Mouse (Mus musculus): ENCODE data around the gene Cfap45. TPM values are rescaled to one million over a fixed set of nuclear protein-coding genes. Genes with fewer than 3 reads are reported as not detected.

The Cfap45 gene
- 1 to 10 TPM; 1.8 to 2.8 TPM for total RNA-seq (2021)

DNA sequence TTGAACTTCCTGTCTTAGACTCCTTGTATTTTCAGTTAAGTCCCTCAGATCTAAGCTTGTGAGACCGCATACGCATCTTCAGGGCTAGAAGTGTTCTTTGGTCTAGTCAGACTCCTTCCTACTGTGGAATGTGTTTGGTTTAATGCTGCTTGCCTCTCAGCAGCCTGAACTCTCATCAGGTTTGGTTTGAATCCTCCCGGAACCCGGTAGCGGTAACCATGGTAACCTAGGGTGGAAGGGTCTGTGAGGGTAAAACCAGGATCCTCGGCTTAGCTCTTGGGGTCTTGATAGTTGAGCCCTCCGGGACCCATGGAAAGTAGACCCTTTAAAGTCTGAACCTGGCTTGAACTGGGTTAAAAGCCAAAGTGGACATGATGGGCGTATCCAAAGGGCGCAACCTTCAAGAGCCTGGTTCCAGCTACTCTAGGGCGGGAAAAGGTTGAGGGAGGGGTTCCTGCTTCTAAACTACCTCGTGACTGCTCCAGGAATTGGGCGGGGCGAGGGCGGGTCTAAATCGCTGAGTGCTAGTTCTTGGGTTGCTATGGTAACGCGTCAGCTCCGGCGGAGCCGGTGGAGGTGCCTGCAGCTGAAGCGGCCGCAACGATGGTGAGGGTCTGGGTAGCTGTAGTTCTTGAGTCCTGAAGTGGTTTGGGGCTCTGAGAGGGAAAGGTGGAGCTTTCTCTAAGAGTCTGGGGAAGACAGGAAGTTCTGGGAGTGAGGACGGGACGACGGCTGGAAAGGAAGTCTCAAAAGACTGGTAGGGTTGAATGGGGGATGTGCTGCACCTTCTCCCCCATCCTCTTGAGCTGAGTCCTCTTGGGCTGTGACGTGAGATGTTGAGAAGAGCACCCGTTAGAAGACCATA lies at the start of gene Cfap45:
Gene Cfap45 (plus strand): TSS at position 226 of the 865 bp plus-strand sequence.
- DNase-seq, result peak; percentile 83 to 87
- intact Hi-C loops (cut with DNase I), result no loop called here

DNA sequence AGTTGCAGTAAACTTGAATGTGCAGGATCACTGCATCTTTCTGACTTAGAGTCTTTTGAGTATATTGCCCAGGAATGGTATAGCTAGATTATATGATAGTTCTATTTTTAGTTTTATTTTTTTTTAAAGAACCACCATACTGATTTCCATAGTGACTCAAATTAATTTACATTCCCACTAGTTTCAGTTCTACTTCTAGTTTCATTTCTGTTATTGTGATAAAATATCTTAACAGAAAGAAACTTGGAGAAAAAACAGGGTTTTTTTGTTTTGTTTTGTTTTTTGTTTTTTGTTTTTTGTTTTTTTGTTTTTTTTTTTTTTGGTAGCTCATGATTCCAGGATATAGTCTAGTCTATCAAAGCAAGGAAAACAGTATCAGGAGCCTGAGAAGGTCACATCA lies 47.7 kb upstream of the Cfap45 start:
- DNase-seq, result no peak

DNA sequence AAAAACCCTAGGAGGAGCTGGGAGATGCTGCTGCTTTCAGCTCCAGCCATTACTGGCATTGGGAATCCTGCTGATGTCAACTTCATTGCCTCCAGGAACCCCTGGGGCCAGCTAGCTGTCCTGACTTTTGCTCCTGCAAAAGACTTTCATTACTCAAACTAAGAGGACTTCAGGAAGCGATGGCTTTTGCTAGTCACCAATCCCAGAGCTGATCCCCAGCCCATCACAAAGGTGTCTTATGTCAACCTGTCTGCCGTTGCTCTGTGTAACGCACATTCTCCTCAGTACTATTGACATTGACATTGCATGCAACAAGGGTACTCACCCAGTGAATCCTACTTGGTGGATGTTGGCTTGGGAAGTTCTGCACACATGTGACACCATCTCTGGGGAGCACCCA lies 46.4 kb upstream of the Cfap45 start:
- DNase-seq, result no peak
- intact Hi-C loops (cut with DNase I), result no loop called here

More for the DNA sequence above, 47.7 kb upstream of the Cfap45 start:
- intact Hi-C loops (cut with DNase I), result no loop called here

DNA sequence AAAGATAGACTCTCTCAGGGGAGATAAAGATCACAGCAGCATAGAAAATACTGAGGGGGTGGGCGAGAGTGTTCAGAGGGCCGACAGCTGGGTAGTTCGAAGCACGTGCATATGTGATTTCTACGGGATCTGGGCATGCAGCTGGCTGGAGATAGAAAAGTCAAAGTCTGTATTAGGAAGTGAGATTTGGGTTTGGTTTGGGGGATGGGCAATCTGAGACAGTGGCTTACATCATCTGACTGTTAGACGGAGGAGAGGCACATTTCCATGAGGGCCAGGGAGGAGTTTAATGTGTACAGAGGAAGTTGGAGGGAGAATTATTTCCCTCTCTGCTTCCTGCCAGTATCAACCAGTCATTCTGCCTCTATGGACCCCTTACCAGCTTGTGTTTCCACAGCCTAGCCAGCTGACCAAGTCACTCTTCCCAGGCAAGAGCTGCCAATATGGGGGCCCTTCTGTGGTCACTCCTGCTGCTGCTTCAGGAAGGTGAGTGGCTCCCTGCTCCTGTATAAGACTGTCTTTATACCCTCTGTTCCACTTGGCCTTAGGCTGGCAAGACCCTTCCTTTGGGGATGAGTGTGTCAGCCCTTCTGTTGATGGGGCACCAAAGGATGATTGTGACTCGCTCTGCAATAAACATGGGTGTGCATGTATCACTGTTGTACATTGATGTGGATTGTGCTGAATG lies 45.4 kb upstream of the Cfap45 start, which contains the start of gene Slamf9:
Gene Slamf9 (plus strand): TSS at position 305 of the 688 bp plus-strand sequence.
- DNase-seq, result peak; percentile 42 to 53
- intact Hi-C loops (cut with DNase I), result no loop called here

DNA sequence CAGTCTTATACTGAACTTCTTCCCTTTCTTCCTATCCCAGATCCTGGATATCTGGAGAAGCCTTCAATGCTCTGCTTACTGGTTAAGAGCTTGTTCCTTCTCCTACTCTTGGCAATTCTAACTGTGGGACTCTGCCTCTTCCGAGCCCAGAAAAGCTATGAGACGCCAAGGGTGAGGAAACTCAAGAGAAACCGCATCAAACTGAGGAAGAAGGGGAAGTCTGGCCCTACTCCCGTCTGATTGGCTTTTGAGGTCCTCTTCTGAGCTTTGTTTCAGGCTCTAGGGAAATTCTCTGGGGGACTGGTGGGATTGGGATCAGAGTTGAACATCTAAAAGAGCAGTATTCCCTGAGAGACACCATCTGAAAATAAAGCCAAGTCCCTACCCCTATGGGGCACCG lies 42.6 kb upstream of the Cfap45 start:
- intact Hi-C loops (cut with DNase I), result no loop called here
- no peak for DNase-seq

DNA sequence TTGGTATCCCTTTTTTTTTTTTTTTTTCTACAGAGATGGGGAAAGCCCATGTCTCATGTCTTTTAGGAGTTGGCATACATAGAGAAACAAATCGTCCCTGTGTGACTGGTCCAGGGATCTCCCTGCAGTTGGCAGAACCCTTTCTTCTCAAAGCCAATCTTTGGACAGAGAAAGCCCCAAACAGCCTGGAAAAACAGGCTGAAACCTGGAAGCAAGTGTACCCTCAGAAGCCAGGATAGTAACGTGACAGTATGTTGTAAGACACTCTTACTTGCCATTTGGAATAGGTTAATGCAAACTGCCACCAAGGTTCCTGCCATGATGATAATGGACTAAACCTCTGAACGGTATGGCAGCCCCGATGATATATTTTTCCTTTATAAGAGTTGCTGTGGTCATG lies 40.2 kb upstream of the Cfap45 start:
- intact Hi-C loops (cut with DNase I), result no loop called here

DNA sequence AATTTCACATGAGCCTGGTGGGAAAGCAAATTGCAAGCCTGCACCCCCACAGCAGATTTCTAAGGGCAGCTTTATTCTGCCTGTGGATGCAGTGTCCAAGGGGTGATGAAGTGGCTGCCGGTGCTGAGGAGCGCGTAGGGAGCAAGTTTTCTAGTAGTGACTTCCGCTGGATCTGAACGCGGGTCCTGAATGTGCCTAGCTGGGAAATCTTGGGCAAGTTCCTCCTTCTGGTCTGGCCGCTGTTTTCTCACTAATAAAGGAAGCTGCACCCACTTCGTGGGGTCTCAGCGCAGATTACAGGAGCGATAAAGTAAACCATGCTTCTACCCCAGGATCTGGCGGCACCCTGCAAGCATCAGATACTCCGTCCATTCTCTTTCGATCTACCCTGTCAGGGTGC lies 39.5 kb upstream of the Cfap45 start:
- DNase-seq, result no peak
- intact Hi-C loops (cut with DNase I), result no loop called here

More for the DNA sequence above, 40.2 kb upstream of the Cfap45 start:
- no peak for DNase-seq

DNA sequence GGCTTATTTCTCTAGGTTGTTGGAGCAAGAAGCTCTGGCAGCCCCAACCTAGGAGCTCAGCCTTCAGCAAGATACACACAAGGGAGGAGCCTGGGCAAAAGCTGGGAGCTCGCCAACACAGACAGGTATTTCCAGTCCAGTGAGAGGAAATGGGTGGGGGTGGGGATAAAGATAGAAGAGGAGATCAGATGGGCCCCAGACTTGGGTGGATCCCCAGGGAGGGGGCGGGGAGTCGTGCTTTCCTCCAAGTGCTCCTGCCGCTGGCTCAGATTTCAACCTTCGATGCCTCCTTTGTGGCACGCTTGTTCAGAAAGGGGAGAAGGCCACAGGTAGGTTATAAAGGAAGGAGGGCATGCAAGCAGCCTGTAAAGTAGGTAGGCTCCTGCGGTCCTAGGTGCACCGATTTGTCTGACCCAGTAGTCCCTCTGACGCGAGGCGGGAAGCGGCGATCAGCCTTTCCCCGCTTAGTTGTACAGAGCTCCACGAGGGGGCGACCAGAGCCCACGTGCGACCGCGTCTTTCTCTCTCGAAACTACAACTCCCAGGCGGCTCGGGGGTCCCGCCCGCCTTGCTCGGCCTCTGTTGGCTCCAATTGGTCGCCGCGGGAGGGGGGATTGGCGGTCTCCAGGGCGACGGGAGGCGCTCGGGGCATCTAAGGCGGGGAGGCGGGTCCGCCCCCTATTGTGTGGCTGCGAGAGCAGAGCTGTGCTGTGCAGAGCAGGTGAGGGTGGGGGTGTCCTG lies 38.9 kb upstream of the Cfap45 start, which contains the start of gene Igsf9:
Gene Igsf9 (plus strand): TSS at position 249 of the 741 bp plus-strand sequence.
- peak; percentile 91 to 92 for DNase-seq
- intact Hi-C loops (cut with DNase I), result no loop called here

DNA sequence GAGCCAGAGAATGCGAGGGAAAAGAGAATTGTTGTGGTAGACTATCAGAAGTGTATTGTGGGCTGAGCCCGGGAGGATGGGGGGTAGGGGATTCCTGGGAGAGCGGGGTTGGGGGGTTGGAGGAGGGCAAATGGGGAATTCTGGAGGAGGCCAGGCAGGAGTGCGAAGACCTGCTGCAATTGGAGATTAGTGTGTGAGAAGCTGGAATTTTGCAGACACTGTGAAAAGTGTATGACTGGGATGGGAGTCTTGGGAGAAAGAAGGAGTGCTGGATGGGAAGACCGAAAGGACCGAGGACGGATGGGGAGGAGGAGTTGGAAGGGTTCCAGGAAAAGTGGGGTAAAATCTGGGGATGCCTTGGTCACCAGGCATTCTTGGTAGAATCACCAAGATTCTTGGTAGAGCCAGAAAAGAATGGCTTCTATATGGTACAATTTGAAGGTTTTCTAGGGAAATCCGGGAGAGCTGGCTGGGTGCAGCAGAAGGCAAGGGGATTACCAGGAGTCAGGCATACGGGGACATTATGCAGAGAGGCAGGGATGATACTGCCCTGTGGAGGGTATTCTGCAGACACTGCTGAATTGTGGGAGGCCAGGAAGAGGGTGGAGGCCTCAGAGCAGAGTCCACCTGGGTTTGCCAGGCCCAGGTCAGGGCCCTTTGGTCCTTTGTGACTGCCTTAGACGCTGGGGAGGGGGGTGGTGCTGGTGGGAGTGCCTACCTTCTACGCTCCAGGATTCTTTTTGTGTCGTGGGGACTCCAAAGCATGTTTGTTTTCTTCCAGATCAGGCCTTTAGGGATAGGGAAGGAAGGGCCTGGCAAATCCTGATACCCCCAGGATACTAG lies 37.9 kb upstream of the Cfap45 start:
- intact Hi-C loops (cut with DNase I), result no loop called here
- no peak for DNase-seq

DNA sequence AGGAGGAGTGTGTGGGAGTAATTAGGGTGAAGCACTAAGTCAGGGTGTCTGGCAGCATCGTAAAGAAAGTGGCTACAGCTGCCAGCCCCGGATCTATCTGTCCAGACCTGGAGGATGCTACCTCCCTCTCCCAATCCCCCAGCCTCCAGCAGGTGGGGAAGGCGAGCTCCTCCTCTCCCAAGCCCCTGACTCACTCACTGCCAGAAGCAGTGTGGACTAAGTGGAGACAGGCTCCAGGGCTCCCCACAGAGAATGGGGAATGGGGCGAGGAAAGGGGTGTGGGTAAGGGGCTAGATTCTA lies 37.3 kb upstream of the Cfap45 start:
- DNase-seq, result no peak
- intact Hi-C loops (cut with DNase I), result no loop called here

DNA sequence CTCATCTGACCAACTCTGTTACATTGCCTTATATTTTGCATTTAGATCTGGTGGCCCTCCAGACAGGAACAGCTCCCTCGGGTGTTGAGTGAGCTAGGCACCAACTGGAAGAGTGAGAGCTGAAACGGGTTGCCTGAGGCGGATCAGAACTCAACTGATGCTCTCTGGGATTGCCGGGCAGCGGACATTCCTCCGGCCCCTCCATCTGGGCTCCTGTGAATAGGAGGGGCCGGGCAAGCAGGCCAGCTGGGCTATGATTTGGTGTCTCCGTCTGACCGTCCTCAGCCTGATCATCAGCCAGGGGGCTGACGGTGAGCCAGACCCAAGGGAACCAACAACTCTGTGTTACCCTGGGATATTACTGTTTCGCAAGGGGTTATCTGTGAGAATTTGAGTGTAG lies 36.4 kb upstream of the Cfap45 start:
- DNase-seq, result no peak
- intact Hi-C loops (cut with DNase I), result no loop called here

DNA sequence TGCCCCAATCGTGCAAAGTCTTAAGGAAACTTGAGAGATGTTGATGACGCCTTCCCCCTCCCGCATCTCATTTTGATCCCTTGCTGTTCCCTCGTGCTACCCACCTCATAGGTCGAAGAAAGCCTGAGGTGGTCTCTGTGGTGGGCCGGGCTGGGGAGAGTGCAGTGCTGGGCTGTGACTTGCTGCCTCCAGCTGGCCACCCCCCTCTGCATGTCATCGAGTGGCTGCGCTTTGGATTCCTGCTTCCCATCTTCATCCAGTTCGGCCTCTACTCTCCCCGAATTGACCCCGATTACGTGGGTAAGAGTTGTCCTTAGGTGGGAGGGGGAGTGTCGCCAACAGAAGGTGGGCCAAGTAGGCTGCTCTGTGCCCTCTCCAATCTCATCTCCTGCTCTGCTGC lies 35.9 kb upstream of the Cfap45 start:
- intact Hi-C loops (cut with DNase I), result no loop called here

DNA sequence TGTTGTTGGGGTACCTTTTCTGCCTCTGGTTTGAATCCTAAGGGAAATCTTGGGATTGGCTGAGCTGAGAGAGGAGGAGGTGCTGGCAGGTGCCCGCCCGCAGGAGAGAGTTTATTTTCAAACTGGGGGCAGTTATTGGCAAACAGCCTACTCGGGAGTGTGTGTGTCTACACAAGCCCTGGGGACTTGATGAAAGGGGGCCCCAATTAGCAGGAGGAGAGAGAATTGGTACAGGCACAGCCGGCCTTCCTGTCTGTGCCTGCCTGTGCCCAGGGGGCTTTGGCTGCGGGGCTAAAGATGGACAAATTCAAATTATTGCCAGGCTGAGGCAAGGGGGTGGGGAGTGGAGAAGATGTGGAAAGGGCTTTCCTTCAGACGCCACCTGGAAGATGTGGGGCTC lies 34.8 kb upstream of the Cfap45 start:
- intact Hi-C loops (cut with DNase I), result no loop called here
- no peak for DNase-seq

More for the DNA sequence above, 35.9 kb upstream of the Cfap45 start:
- DNase-seq, result no peak

DNA sequence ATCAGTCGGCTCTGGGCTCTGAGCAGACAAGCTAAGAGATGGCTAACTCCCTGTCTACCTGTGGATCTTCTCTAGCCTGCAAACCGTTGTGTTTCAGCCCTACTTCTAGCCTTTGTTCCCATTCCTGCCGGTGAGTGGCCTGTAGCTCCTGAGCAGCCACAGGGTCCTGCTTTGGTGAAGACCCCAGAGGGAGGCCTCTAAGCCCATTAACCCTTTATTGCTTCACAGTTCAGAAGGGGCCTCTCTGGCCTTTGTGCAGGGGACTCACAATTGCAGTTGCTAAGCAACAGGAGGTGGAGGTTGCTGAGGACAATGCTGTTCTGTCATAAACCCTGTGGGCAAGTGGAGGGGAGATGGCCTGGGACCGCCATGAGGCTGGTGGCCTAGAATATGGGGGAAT lies 34.4 kb upstream of the Cfap45 start:
- intact Hi-C loops (cut with DNase I), result no loop called here
- no peak for DNase-seq

DNA sequence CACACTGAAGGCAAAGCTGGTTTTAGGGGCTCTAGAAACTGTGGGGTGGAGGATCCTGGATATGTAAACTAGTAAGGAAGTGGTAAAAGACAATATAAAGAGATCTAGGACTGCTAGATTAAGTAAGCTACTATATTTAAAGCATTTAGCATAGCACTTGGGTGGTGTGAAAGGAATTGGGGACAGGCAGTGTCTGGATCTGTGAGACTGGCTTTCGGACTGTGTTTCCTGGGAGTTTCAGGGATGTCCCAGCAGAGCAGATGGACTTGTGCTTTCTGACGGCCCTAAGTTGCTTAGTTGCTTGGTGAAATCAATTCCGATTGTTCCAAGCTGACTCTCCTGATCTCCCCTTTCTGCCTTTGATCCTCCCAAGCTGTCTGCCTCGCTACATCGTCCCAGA lies 34.0 kb upstream of the Cfap45 start:
- DNase-seq, result no peak
- intact Hi-C loops (cut with DNase I), result no loop called here

DNA sequence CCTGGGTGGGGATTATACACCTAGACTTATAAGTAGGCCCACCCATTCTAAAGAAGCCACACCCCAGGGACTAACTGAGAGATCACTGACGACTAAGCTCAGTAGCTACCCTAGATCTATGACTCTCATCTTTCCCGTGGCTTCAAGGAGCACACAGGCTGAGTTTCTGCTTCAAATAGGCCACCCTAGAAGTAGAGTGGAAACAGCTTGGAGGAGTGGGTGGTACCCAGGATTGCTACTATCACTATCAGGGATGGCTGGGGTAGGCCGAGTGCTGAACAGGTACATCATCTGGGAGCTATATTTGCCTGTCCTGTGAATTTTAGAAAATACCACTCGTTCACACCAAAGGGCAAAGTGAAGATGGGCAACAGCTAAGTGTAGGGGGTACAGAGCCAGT lies 32.7 kb upstream of the Cfap45 start:
- DNase-seq, result no peak
- intact Hi-C loops (cut with DNase I), result no loop called here

DNA sequence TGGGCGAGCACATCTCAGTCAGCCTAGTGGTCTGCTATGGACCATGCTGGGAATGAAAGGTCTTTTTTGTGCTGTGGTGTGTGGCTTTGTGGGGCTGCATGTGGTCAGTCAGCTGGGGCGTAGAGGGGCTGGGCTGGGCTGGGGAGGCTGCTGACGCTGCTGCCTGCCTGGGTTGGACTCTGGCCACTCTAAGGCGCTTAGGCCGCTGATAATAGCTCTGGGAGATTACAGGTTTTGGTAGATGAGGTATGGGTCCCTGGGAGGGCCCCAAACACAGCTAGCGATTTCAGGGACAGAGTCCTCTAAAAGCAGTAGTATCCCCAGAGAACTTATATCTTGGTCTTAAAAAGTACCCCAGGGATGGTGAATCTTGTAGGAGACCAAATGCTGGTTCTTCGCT lies 31.8 kb upstream of the Cfap45 start:
- DNase-seq, result no peak
- intact Hi-C loops (cut with DNase I), result no loop called here

DNA sequence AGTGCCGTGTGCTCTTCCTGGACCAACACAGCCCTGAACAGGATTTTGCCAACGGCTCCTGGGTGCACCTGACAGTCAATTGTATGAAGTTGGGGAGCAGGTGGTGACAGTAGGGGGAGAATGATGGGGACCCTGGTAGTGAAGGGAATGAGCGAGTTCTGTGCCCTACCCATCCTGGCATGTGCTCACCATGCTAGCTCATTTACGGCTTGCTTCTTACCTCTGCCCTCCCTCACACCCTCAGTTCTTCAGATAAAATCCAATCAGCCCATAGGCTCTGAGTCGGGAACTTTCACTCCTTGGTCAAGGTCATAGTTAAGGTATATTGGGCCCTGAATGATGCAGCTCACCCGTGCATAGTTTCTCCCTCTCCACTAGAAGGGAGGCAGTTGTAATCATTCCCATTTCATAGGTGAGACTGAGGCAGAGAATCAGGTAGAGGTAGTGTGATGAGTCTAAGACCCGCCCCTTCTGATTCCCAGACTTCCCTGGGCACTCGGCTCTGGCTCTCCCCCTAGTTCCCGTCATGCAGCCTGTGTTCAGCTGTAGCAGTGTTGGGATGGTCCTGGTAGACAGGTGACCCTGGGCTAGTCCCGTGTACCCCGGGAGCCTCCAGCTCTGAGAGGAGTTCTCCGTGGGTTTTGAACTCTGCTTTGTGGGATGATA lies 30.9 kb upstream of the Cfap45 start:
- DNase-seq, result no peak
- intact Hi-C loops (cut with DNase I), result loop anchor here (1.0 to 10.0 kb wide), 3 partner anchors 77 to 905 kb away; no protein-coding TSS in a partner anchor

DNA sequence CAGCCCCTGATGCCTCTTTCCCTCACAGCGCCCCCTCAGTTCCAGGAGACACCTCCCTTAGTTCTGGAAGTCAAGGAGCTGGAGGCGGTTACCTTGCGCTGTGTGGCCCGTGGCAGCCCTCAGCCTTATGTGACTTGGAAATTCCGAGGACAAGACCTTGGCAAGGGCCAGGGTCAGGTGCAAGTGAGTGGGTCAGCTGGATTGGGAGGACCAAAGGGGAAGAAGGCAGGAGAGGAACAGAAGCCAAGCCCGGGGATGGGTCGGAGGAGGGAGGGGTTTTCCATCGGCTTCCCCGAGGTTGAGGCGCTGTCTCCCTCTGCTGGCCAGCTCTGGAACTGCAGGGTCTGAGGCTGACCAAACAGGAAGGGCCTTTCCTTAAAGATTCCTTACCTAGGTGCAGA lies 30.3 kb upstream of the Cfap45 start:
- intact Hi-C loops (cut with DNase I), result loop anchor here (1.0 to 10.0 kb wide), 3 partner anchors 78 to 905 kb away; no protein-coding TSS in a partner anchor
- DNase-seq, result peak; percentile 89 to 96

DNA sequence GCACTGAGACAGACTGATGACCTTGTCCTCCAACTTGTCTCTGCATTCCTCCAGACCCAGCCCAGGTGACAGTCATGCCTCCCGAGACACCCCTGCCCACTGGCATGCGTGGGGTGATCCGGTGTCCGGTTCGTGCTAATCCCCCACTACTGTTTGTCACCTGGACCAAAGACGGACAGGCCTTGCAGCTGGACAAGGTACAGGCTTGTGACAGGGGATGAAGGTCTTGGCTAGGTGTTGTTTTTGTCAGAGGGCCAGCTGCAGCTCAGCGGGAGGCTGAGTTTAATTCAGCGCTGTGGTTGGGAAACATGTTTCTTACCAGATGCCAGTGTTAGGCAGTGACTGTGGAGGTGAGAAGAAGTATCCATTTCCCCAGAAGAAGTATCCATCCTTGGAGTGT lies 28.6 kb upstream of the Cfap45 start:
- no peak for DNase-seq
- intact Hi-C loops (cut with DNase I), result loop anchor here (10.0 kb wide), 2 partner anchors 447 to 903 kb away; no protein-coding TSS in a partner anchor
